Comparison of ENCODE assay signal across 8 mouse cellular contexts in the genomic region with DNA sequence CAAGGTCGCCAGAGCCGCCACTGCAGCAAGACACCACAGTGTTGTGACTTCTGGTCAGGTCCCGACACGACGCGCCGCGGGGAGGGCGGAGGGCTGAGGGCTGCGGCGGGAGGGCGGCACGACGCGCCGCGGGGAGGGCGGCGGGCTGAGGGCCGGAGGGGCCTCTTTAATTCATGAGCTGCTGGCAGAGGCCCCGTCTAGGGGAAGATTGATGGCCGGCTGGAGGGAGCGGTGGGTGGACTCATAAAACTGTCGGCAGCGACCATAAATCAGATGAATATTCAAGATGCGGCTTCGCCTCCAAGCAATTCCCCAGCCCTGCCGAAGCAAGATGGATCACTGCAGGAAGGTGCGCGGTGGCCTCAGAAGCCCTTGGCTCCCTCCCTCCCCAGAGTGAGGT. TPM values are rescaled to one million over a fixed set of nuclear protein-coding genes. Genes with fewer than 3 reads are reported as not detected.
DNase-seq lines count a peak whose midpoint lies in the region; ATAC-seq lines count a peak whose summit lies in the region.

No protein-coding gene starts in this region.

- no peaks in the 10 kb centered on the region; the same call in 1 of the 2 replicates for H3K27me3 ChIP-seq in forebrain, embryonic 11.5 days (ENCODE audit: control insufficient read depth, insufficient read depth, low read length)
- no peaks in the 10 kb centered on the region for H3K27me3 ChIP-seq in hindbrain, embryonic 14.5 days (ENCODE audit: control insufficient read depth, insufficient read depth, low read length)
- H3K27me3 ChIP-seq in limb, embryonic 10.5 days (ENCODE audit: low read depth, poor library complexity, severe bottlenecking): peaks cover 58% of the 10 kb centered on the region
- H3K27me3 ChIP-seq in neural tube, embryonic 11.5 days (ENCODE audit: control insufficient read depth, insufficient read depth, low read length): no peaks in the 10 kb centered on the region

- ATAC-seq in forebrain, embryonic 11.5 days (replicated peaks; ENCODE audit: low FRiP score): no peak
- ATAC-seq in hindbrain, embryonic 14.5 days (ENCODE audit: low FRiP score): peak; percentile 14; the same call in 1 of the 2 replicates
- peak; percentile 66 for ATAC-seq in neural tube, embryonic 11.5 days (ENCODE audit: insufficient read depth, low FRiP score, low TSS enrichment)

- 7% methylated on average over 30 of the region's 30 CpGs for WGBS in forebrain, embryonic 11.5 days
- WGBS in hindbrain, embryonic 14.5 days: 1% methylated on average over 30 of the region's 30 CpGs
- WGBS in limb, embryonic 10.5 days: under 1% methylated on average over 30 of the region's 30 CpGs
- under 1% methylated on average over 30 of the region's 30 CpGs for WGBS in neural tube, embryonic 11.5 days

- no peaks in the 10 kb centered on the region; the same call in 1 of the 2 replicates for H3K9me3 ChIP-seq in forebrain, embryonic 11.5 days (ENCODE audit: control insufficient read depth, low read length)
- H3K9me3 ChIP-seq in hindbrain, embryonic 14.5 days (ENCODE audit: control insufficient read depth, low read length): no peaks in the 10 kb centered on the region
- no peaks in the 10 kb centered on the region for H3K9me3 ChIP-seq in limb, embryonic 10.5 days (replicated peaks)
- no peaks in the 10 kb centered on the region for H3K9me3 ChIP-seq in neural tube, embryonic 11.5 days (ENCODE audit: control insufficient read depth, low read length)

- peak overlapping the region; percentile 44 for H3K4me2 ChIP-seq in forebrain, embryonic 11.5 days (ENCODE audit: low read depth, low read length, severe bottlenecking)
- peak overlapping the region; percentile 46 for H3K4me2 ChIP-seq in hindbrain, embryonic 14.5 days (replicated peaks)
- 0 out of 2 replicates have a peak overlapping the region, but pooled peaks have one; percentile 3 for H3K4me2 ChIP-seq in neural tube, embryonic 11.5 days (ENCODE audit: low read depth)

- H3K27ac ChIP-seq in forebrain, embryonic 11.5 days (ENCODE audit: low read depth, low read length): no peak overlapping the region
- H3K27ac ChIP-seq in hindbrain, embryonic 14.5 days: peak overlapping the region; percentile 23
- peak overlapping the region; percentile 84 for H3K27ac ChIP-seq in limb, embryonic 10.5 days
- H3K27ac ChIP-seq in neural tube, embryonic 11.5 days (ENCODE audit: low read depth, low read length): peak overlapping the region; percentile 92

- H3K9ac ChIP-seq in forebrain, embryonic 11.5 days (ENCODE audit: low read length): peak overlapping the region; percentile 32
- H3K9ac ChIP-seq in hindbrain, embryonic 14.5 days: peak overlapping the region; percentile 21; the same call in 1 of the 2 replicates
- H3K9ac ChIP-seq in neural tube, embryonic 11.5 days (ENCODE audit: low read length): no peak overlapping the region

- no peaks in the 10 kb centered on the region for H3K36me3 ChIP-seq in forebrain, embryonic 11.5 days (ENCODE audit: control insufficient read depth, insufficient read depth, low read length)
- no peaks in the 10 kb centered on the region for H3K36me3 ChIP-seq in hindbrain, embryonic 14.5 days (replicated peaks; ENCODE audit: control insufficient read depth, insufficient read depth)
- no peaks in the 10 kb centered on the region for H3K36me3 ChIP-seq in limb, embryonic 10.5 days
- no peaks in the 10 kb centered on the region for H3K36me3 ChIP-seq in neural tube, embryonic 11.5 days (ENCODE audit: control insufficient read depth, insufficient read depth, low read length)

- H3K4me1 ChIP-seq in forebrain, embryonic 11.5 days (replicated peaks; ENCODE audit: control insufficient read depth, insufficient read depth, low read length): peaks cover 9% of the 10 kb centered on the region
- peaks cover 43% of the 10 kb centered on the region for H3K4me1 ChIP-seq in hindbrain, embryonic 14.5 days (replicated peaks; ENCODE audit: control insufficient read depth, insufficient read depth, low read length)
- H3K4me1 ChIP-seq in limb, embryonic 10.5 days: peaks cover 67% of the 10 kb centered on the region
- peaks cover 40% of the 10 kb centered on the region for H3K4me1 ChIP-seq in neural tube, embryonic 11.5 days (ENCODE audit: control insufficient read depth, insufficient read depth, low read length)

- peak overlapping the region; percentile 14; the same call in 1 of the 2 replicates for H3K4me3 ChIP-seq in forebrain, embryonic 11.5 days (ENCODE audit: low read depth, low read length)
- 0 out of 2 replicates have a peak overlapping the region, but pooled peaks have one; percentile 1 for H3K4me3 ChIP-seq in hindbrain, embryonic 14.5 days (replicated peaks; ENCODE audit: low read length)
- H3K4me3 ChIP-seq in limb, embryonic 10.5 days: peak overlapping the region; percentile 36
- H3K4me3 ChIP-seq in neural tube, embryonic 11.5 days (ENCODE audit: low read depth, low read length): no peak overlapping the region

- peak; percentile 51 for DNase-seq in right cerebral cortex, adult 18-20 months
- no peak for DNase-seq in right cerebral cortex, postnatal 25 days
- DNase-seq in forebrain, embryonic 11.5 days (ENCODE audit: low spot score): peak; percentile 59
- peak; percentile 69 for DNase-seq in hindbrain, embryonic 14.5 days (ENCODE audit: low spot score)
- peak; percentile 91 for DNase-seq in limb, embryonic 10.5 days (ENCODE audit: low spot score)
- peak; percentile 90 for DNase-seq in neural tube, embryonic 11.5 days (ENCODE audit: low spot score)
- DNase-seq in spleen, postnatal 36 days (ENCODE audit: low spot score in 2 of 2): no peak
- DNase-seq in thymus, adult 18-20 months: no peak

RNA-seq across cellular contexts. Expression of gene Pck1, which starts 18.6 kb away (rescaled TPM):
- not detected in 2 replicates for polyA plus RNA-seq in forebrain, embryonic 11.5 days (2014; fragmentation: Nextera tagmentation; extraction: Ambion mirVana)
- polyA plus RNA-seq in hindbrain, embryonic 14.5 days (2014; fragmentation: Nextera tagmentation; extraction: Ambion mirVana): not detected in 2 replicates
- polyA plus RNA-seq in limb, embryonic 10.5 days (2016; fragmentation: Nextera tagmentation; extraction: Ambion mirVana): not detected in 2 replicates
- polyA plus RNA-seq in neural tube, embryonic 11.5 days (2014; fragmentation: Nextera tagmentation; extraction: Ambion mirVana): not detected in 2 replicates

RNA-seq across cellular contexts. Expression of gene Zbp1, which starts 47.3 kb away (rescaled TPM):
- not detected in 2 replicates for polyA plus RNA-seq in forebrain, embryonic 11.5 days (2014; fragmentation: Nextera tagmentation; extraction: Ambion mirVana)
- 0.27 TPM in 1 of 2 replicates, not detected in the other for polyA plus RNA-seq in hindbrain, embryonic 14.5 days (2014; fragmentation: Nextera tagmentation; extraction: Ambion mirVana)
- not detected in 2 replicates for polyA plus RNA-seq in limb, embryonic 10.5 days (2016; fragmentation: Nextera tagmentation; extraction: Ambion mirVana)
- not detected in 2 replicates for polyA plus RNA-seq in neural tube, embryonic 11.5 days (2014; fragmentation: Nextera tagmentation; extraction: Ambion mirVana)

RNA-seq across cellular contexts. Expression of gene Ctcfl, which starts 52.1 kb away (rescaled TPM):
- 0.08 TPM in 1 of 2 replicates, not detected in the other for polyA plus RNA-seq in forebrain, embryonic 11.5 days (2014; fragmentation: Nextera tagmentation; extraction: Ambion mirVana)
- polyA plus RNA-seq in hindbrain, embryonic 14.5 days (2014; fragmentation: Nextera tagmentation; extraction: Ambion mirVana): 0.05 TPM in 1 of 2 replicates, not detected in the other
- polyA plus RNA-seq in limb, embryonic 10.5 days (2016; fragmentation: Nextera tagmentation; extraction: Ambion mirVana): 0.06 TPM in 1 of 2 replicates, not detected in the other
- polyA plus RNA-seq in neural tube, embryonic 11.5 days (2014; fragmentation: Nextera tagmentation; extraction: Ambion mirVana): 0.09 TPM in 1 of 2 replicates, not detected in the other

Comparison
In these comparisons a context has a peak if more than half of its experiments do, and no peak if none do; other contexts are left out.
1. DNase-seq: peak in right cerebral cortex, adult 18-20 months (single experiment), forebrain, embryonic 11.5 days (single experiment), hindbrain, embryonic 14.5 days (single experiment), limb, embryonic 10.5 days (single experiment) and neural tube, embryonic 11.5 days (single experiment); none in right cerebral cortex, postnatal 25 days (single experiment), spleen, postnatal 36 days (0 of 2) and thymus, adult 18-20 months (0 of 2).
2. Peak in every context shown above with its lines, with median percentiles within 50 percentile points of each other: H3K4me2 ChIP-seq.